Mouse (Mus musculus): ENCODE measurements at regions not wholly inside any gene's neighbourhood (a gene's known extent, or its start where the extent isn't known, plus 50 kb on each side); places are given as distances from the start of the nearest gene placed in this dataset.

DNA sequence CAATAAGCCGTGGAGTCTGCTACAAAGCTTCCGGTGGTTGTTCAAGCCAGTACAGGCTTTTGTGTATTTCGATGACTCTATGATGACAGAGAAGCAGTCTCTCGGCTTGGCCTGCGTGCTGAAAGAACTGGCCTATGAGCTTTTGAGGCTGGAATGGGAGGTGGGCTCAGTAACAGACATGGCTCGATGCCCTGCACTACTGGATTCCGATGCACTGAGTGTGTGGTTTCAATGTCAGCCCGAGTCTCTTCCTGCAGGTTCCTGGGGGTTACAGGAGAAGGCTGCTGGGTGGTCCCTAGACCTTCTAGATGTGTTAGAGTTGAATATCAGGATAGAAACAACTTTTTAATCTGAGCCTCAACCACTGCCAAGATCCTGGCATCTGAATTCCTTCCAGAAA, 53.2 kb downstream of the Gm815 start:
- DNase-seq (ENCODE audit: low spot score), result no peak

DNA sequence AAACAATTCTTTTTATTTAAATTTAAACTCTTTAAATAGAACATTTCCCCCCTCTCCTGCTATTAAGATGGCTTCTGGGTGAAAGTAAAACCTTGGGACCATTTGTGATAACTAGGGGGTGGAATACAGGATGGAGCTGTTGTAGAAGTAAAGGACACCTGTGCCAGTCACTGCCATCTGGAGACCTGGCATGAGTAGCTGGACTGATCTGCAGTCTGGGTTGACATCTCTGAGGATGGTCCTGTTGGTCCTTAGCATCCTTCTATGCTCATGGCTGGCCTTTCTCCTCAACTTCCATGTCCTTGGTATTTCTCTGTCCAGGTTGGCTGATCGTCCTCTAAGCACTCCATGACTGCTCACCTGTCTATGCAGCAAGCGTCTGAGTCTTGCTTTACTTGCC, 58.3 kb downstream of the Gm815 start:
- no peak for DNase-seq (ENCODE audit: low spot score)

DNA sequence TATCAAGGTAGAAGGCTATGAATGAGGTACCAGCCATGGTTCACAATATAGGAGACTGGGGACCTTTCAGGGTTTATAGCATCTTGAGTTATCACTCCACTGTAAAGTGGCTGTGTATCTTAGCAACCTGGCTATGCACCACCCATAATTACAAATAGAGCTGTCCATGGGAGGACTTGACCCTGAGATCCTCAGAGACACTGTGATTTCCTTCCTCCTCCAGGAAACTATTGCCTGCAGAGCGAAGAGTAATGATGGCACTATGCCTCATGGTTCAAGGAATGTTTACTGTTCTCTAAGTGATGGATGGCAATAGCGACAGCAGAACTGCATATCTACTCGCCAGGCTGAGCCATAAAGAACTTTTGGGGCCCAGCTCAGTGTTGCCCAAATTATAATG, 60.9 kb downstream of the Gm815 start:
- no peak for DNase-seq (ENCODE audit: low spot score)

DNA sequence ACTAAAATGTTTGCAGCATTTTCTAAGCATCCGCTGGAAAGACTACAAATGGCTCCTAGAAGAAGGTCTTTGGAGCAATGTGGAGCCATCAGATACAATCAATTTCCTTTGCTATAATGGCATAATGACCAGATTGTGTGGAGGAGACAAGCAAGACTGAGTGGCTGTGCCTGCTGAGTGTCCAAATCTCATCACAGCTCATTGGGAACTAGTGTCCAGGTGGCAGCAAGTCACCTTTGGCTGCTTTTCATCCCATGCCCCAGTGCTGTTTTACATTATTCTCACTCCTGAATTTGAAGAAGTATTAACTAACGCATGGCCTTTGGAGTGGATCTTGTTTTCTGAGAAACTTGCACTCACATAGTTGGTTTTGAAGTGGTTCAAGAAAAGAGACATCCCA, 62.8 kb downstream of the Gm815 start:
- no peak for DNase-seq (ENCODE audit: low spot score)

DNA sequence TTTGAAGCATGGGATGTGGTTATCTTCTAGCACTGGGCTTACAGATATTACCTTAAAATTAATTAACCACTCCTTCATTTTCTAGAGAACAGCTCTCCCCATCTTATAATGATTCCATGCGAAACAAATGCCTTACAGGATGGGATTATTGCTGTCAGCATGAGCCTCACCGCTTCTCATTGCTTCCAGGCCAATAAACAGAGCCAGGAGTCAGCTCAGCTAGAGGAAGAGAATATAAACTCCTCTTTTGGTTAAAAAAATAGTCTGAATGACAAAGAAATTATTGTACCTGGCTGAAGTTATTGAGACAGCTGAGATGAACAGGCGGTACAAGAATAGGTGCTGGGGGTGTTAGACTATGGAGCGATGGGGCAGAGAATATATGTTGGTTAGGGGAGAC, 63.5 kb downstream of the Gm815 start:
- DNase-seq (ENCODE audit: low spot score), result no peak

DNA sequence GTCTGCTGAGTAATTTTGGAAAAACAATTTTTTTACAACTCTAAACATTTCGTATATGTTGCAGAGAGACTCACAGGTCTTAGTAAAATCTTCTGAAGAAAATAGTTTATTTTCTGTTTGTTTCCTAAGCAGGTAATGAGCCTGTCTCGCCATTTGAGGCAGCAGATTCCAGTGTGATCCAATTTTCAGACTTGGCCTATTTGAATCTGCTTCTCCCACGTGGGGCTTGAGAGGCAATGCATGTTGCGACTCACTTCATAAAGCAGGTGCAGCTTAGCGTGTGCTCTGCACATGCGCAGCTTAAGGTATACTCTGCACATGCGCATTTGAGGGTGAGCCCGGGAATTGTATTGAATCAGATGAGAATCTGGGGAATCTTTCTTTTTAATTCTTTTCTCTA, 67.7 kb downstream of the Gm815 start:
- no peak for DNase-seq (ENCODE audit: low spot score)

DNA sequence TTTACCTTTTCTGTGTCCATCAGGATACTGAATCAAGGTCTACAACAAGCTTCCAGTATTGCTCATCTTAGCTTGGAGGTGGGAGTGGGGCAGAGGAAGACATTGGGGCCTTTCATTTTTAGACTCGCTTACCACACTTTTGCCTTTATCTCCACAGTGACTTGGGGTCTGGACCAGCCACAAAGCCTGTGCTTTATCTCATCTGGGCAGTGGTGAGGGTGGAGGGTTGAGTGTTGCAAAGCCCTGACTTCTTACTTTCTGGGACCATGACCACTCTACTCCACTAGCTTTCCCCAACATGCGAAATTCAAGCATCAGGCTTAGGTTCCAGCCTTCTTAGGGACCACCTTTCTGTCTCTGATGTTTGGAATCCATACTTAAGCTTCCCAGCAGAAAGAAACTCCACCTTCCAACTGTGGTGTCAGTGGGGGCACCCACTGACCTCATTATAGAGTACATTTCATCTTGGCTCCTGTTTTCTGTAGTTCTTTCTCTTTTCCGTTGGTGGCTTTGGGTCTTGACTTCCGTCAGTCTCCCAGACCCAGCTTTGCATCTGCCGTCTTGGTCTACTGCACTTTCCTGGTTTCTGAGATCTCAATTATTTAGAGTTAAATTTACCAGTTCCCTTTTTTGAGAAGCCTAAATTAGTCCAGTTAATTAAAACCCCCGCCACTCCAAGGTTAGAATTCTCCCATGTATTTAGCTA, 80.5 kb downstream of the Gm815 start:
- DNase-seq (ENCODE audit: low spot score), result no peak

DNA sequence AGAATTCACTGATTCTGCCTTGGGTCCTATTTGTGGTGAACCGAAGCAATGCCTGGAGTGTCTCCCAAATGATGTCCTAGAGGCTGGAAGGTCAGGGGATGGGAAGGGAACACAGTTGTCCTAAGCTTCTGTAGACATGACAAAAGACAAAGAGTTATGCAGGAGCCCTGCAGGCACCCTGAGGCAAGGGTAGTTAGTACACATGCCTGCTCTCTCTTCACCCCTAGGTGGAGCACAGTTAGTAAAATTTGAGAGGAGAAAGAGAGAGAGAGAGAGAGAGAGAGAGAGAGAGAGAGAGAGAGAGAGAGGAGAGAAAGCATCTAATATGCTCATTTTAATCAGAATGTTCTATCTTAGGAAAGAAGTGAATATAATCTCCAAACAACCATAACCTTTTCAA, 87.4 kb downstream of the Gm815 start:
- DNase-seq (ENCODE audit: low spot score), result no peak

DNA sequence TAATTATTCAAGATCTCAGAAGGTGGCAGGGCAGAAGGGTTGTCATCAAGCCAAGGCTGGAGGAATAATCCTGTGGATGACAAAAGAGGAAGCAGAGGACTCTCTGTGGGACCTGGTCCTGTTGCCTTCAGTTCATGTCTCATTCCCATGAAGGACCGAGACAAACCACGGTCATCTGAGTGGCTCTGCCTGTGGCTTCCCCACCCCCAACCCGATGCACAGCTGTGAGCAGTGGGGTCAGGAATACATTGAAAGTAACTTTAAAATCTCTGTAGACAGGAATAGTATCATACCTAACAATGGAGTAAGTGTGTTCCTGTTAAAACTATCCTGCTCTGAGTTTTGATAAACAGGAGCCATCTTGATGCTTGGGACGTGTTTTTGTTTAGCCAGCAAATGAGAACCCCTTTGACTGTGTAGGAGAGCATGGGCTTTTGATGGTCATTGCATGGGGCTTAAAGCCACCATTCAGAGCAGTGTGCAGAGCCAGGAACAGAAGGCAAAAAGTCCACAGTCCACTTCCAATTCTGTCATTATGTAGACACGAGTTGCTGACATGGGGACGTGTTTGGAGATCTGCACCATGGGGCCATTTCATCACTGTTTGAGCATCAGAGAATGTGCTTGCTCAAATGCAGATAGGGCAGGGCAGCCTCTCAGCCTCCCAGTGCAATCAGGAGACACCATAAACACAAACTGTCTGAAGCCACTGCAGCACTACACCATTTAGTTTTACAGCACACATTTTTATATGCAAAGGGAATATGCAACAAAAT, 88.3 kb downstream of the Gm815 start:
- no peak for DNase-seq (ENCODE audit: low spot score)

DNA sequence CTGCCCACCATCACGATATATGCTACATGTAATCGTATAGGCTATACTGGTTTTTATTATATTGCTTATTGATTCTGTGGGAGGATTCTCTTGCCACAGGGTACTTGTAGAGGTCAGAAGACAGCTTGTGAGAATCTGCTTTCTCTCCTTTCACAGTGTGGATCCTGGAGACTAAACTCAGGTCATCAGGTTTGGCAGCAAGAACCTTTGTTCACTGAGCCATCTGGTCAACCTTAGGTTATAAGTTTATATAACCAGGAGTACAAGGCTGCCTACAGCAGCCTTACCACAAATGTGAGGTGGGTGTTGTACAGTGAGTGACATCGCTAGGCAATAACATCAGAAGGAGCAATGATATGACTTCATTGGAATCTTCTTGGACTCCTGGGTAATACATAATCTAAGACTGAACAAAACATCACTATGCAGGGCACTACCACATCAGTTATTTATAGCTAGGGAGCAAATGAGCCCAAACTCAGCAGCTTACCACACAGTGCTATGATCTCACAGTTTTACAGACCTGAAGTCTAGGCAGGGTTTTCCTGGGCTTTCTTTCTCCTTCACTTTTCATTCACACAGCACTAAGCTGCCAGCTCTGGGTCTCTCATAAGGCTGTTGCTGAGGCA, 89.0 kb downstream of the Gm815 start:
- no peak for DNase-seq (ENCODE audit: low spot score)

DNA sequence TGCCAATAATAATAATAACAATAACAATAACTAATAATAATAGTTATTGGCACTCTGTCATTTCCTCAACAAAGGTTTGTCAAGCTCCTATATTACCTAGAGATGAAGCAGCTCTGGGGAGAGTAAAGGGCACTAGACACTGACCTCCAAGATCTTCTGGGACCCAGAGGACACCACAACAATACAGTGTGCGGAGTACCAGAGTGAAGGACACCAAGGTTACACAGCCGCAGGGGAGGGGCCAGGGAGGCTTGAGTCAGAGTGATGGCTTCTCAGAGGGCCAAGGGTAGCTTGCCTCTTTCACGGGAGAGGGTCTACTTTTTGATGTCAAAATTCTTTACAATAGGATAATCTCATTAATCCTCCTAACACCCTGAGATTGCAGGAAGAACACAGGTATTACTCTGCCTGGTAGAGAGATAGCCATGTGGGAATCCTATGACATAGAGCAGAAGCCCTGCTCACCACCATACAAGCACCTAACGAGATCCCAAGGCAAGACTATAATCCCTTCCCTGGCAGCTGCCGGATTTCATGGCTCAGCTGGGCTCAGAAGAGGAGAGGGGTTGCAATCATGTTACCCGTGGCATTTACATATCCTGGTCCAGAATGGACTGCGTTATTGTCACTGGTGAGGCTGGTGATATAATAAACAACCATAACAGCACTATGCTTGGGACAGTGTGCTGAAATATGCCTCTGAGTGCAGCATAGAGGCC, 91.1 kb downstream of the Gm815 start:
- DNase-seq (ENCODE audit: low spot score), result no peak

DNA sequence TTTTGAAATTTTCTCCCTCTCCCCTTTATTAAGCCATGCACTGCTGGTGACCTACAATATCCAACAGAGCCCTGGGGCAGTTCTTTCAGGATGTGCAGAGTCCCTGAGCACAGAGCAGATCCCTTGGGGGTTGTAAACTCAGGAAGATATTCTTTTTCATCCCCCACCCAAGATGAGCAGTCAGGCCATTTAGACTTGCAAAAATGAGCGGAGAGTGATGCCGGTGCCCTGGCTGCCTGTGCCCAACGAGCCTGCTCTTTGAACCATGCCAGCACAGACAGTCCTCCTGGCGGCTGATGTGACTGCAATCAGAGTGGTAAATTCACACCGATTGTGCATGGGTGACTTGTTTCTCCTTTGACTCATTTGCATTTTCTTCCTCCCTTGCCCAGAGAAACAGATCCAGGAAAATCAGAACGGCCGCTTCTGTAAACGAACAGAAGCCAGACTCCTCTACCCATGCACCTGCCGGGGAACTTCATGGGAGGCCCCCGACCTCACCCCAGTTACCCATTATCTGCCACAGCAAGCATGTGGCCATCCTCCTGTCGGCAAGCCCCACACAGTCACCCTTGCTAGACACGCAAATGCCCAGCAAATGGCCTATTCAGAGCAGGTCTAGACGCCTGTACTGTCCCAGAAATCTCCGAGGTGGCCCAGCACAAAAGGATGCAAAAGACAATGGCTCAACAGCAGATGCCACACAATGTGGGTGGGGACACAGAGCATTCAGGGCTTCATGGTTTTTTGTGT, 92.4 kb downstream of the Gm815 start:
- no peak for DNase-seq (ENCODE audit: low spot score)

DNA sequence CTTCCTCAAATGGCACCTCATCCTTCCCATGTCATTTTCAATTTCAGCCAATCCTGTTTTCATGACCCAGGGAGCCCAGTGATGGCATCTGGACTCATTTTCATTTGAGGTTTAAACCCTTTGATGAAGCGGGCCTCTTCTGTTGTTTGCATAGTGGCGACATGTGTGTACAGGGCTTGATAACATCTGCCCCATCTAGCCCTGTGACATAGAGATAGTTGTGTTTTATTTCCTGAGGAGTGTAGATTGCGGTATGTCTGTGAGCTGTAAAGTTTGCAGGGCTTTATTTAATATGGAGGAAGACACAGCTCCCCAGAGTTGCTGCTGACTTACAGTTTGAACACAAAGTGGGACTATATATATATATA, 92.9 kb downstream of the Gm815 start:
- no peak for DNase-seq (ENCODE audit: low spot score)

DNA sequence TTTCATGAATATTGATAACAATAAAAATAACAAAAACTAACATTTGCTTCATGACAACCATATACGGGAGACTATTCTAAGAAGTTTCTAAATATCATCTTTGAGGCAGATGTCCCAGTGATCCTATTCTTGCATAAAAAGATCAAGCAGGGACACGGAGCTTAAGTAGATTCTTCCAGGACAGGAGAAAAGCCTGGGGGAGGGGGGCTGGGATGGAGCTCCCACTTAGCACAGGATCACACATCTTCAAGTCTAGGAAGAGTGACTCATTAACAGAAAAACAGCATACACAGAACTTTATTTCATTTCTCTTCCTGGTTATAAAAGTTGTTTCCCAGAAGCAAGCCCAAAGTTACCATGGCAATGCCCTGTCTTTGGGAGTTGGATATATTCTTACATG, 93.6 kb downstream of the Gm815 start:
- DNase-seq (ENCODE audit: low spot score), result no peak

DNA sequence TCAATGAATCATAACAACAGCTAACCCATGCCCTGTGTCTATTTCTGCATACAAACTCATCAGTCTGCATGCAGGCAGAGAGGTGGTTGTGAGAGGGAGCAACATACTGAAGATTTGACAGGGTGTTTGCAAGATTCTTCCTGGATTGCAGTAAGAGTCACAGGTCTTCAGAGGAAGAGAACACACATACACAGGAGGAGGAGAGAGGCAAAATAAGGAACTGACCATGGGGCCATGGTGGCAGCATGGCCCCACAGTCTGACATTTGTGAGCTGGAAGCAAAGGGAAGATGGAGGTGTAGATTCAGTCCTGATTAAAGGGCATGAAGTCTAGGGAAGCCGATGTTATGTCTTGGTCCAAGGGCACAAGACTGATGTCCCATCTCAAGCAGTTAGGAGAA, 101.0 kb downstream of the Gm815 start:
- DNase-seq (ENCODE audit: low spot score), result no peak

DNA sequence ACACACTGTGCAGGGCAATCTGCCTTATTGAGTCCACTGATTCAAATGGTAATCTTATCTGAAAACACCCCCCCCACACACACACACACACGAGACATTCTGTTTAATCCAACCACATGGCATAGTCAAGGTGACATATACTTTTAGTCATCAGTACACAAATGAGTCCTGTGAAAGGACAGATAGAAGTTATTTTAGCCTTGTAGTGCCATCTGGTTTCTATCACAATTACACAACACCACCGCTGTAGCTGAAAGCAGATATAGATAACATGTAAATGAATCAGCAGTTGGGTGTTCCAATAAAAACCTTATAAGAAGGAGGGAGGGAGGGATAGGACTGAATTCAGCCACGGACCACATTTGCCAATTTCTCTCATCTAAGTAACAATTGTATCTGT, 101.5 kb downstream of the Gm815 start:
- DNase-seq (ENCODE audit: low spot score), result no peak

DNA sequence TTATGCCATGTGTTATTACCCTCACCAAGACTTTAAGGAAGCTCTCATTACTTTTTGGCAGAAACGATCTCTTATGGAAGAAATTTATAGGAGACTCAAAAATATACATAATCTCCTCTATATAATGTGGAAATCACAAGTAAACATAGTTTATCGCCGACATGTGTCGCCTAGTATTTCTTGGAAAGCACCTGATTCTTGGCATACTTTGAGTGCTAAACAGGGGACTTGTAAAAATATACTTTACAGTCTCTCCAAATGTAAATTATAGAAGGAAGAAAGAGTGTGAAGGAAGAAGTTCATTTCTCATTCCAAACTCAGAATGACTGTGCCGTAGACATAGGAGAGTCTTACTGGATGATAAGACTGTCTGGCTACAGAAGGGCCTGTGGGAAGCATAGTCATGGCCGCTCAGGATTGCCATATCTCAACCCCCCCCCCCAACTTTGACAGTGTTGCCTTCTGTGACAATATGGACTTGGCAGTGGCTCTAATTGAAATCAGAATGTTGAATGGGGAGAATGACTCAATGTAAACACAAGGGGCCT, 102.3 kb downstream of the Gm815 start:
- DNase-seq (ENCODE audit: low spot score), result no peak

DNA sequence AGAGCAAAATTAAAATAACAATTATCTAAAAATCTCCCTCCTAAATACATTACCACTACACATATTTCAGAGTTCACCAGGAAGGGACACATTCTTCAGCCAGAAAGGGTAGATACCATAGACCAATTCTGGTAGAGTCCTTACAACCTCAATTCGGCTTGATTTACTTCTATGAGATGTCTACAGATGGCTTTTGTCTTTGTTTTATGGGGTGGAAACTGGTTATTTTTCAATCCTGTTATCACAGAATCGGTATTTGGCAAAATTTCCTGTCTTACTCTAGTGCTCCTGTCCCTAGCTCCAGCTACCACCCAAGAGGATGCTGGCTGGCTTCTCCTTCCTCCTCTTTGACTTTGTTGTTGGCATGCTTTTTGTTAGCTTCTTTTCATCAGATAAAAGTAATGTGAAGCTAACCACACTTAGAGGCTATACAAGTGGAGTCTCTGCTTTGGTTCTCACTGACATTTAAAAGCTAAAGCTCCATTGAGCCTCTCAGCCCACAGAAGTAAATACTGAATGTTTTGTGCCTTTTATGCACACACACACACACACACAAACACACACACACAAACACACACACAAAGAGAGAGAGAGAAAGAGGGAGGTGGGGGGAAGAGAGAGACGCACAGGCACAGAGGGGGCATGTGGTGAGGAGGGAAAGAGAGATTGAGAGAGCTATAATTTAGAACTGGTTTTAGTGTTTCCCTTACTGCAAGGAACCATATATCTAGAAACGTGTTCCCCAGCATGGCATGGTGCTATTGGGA, 109.1 kb downstream of the Gm815 start:
- no peak for DNase-seq (ENCODE audit: low spot score)

DNA sequence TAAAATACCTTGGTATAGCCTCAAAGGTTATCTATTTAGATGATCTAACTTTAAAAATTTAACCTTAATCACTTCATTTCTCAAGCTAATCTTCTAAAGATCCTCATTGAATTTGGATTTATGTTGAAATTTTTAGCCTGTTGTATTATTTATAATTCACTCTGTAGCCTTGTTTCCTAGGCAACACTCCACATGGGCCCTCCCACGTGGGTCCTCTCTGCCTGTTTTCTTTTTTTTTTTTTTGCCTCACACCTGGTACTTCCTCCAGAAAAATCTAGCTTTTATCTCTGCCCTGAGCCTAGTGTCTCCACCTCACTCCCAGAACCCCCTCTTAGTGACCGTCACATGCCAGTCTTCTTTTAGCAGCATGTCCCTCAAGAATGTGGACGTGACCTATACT, 113.9 kb downstream of the Gm815 start:
- DNase-seq (ENCODE audit: low spot score), result no peak

DNA sequence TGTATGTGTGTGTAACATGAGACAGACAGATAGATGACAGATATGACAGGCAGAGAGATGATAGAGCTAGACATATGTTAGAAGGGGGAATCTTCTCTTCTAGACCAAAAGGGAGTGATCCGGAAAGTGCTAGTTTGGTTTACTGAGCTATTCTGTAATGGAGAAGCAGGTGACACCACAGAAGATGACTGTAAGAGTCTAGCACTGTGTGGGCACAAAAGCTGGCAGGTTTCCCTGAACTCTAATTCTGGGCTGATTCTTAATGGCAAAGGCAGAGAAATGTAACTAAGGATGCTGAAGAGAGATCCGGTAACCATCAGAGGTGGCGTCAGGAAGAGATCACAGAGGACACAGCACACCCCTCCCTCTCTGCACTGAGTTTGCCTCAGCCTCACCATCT, 136.2 kb downstream of the Gm815 start:
- no peak for DNase-seq (ENCODE audit: low spot score)

DNA sequence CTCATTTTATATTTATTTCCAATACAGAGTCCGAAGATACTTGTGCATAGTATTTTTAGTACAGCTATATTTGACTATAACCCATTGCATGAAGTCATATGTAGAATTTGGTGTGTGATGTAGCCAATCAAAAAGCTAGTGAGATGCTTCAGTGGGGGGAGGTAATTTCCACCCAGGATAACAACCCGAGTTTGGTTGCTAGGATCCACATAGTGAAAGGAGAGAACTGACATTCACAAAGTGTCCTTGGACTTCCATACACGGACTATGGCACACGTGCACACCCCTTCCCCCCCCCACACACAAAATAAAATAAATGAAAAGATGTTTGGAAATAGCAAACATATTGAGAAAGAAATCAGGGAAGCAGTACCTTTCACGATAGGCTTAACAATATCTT, 137.2 kb downstream of the Gm815 start:
- peak; percentile 21 for DNase-seq (ENCODE audit: low spot score)

All from heart, adult 8-10 months (tissue).